Mouse (Mus musculus): ENCODE data around the gene Sgca. TPM values are rescaled to one million over a fixed set of nuclear protein-coding genes. Genes with fewer than 3 reads are reported as not detected.
"Not testable (repeated sequence)": the region's sequence is repeated elsewhere in the genome, so short reads cannot be mapped to it uniquely, and the experiment has no call there.

The Sgca gene
- 10 to 100 TPM; 67.0 to 89.1 TPM for total RNA-seq (2021)

- DNase-seq: no peak
Measured at GRCm38 (mm10) chr11:94976199-94976598, at the start of gene Sgca. Gene Sgca (minus strand): TSS chr11:94976327.

GRCm38 (mm10) chr11:95025227-95026012, 49.3 kb upstream of the Sgca start:
- DNase-seq: no peak

DNA sequence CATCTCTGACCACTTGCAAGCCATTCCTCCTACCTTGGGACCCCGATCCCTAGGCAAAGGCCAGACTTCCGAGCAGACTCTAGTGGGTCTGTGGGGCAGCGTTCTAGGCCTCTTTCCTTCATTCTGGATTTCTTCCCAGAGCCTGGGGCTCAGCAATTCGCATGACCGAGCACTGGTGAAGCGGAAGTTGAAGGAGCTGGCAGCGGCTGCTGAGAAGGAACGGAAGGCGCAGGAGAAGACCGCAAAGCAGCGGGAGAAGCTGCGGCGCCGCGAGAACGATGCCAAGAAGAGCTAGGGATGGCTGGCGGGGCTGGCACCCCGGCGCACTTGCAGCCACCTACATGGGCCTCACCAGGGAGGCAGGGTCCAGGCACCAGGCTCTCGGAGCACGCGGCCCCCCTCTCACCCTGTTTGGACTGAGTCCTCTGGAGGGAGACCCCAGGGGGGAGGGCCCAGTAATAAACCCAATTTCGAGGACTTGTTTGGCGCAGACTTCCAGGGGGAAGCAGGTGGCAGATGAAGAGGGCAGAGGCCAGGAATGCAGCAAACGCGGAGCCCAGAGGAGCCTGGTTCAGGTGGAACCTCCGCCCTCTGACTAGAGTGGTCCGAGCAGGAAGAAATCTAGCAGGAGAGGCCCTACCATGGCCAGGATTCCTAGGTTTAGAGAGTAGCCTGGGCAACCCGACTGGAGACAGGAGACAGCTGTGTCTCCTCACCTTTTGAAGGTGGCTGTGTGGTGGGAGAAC, 48.5 kb upstream of the Sgca start:
- no peak for DNase-seq

DNA sequence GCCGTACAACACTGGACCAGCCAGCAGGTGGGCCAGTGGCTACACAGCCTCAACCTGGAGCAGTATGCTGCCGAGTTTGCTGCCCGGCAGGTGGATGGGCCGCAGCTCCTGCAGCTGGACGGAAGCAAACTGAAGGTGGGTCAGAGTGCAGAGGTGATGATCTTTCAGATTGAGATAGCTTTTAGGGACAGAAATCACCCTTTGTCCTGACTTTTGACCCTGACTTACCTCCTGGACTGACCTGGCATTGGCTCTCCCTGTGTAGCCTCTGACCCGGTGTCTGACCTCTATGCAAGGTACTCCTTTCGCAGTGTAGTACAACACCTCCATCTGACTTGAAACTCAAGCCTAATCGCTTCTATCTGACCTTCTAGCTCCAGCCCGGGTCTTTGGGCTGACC, 47.4 kb upstream of the Sgca start:
- no peak for DNase-seq

- no peak for DNase-seq
Measured at GRCm38 (mm10) chr11:95022237-95022992, 46.3 kb upstream of the Sgca start.

DNA sequence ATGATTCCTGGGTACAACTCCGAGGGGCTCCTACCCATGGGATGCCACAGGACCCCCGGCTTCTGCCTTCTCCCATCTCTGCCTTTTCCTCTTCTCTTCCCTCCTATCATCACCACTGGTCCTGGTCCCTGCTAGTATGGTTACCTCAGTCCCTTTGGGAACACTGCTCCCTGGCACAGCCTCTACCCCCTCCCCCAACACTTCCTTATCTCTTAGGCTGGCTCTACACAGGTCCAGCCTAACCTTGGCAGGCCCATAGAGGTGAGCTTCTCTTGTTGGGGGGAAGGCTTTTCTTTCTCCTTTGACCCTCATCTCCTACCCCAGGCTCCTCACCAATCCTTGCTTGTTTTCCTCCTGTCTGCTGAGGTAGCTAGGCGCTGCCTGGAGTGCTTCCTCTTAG, 39.4 kb upstream of the Sgca start:
- no peak for DNase-seq

DNA sequence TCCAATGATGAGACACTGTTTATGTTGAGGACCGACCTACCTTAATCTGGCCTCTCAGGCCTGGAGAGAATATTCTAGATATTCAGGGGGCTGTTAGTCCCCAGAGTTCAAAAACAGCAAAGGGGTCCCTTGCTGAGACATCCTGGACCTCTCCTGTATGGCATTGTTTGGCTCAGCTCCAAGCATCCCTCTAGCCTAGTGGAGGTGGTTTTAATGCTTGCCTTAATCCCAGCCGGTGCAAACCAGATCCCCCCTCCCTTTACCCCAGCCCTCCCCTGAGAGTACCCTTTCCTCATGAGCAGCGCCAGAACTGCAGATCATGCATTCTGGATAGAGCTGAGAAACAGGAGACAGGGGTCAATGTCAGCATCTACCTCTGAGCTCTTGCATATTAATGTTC, 36.4 kb upstream of the Sgca start:
- DNase-seq: no peak

DNA sequence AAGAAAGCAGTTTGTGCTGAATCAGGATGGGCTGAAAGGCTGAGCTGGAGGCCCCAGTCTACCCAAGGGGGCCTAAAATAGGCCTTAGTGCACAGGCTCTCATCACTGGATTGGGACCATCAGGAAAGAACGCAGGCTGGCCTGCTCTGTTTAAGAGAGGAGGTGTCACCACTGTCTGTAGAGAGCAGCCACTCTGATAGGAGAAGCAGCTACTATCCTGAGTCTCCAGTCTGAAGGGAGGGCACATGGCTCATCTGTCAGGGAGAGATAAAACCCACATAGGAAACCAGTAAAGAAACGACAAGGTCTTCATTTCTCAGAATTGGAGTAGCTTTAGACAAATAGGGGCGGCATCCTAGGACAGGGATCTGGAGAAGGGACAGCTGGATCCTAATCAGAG, 35.9 kb upstream of the Sgca start:
- no peak for DNase-seq

DNA sequence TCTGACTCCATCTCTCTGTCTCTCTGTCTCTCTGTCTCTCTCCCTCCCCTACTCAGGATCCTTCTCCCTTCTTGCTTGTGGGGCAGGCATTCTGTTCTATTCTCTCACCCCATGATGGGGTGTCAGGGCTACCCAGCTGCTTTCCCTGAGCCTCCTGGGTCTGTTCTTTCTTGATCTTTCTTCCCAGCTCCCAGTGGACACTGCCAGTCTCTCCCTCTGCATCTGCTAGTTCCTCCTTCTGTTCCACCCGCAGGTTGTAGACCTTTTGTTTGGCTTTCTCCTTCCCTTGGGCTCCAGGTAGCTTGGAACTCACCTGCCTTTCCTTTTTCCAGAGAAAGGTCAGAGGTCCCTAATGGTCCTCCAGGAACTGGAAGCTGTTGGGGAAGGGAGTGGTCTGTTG, 35.3 kb upstream of the Sgca start:
- no peak for DNase-seq

- not testable (repeated sequence) for DNase-seq
Measured at GRCm38 (mm10) chr11:95010841-95011403, 34.8 kb upstream of the Sgca start.

GRCm38 (mm10) chr11:95010141-95010739, 34.1 kb upstream of the Sgca start:
- DNase-seq: peak; percentile 45

GRCm38 (mm10) chr11:95009629-95010014, 33.5 kb upstream of the Sgca start, which contains the start of gene Samd14:
Gene Samd14 (plus strand): TSS chr11:95009879.
- DNase-seq: peak; percentile 81

DNA sequence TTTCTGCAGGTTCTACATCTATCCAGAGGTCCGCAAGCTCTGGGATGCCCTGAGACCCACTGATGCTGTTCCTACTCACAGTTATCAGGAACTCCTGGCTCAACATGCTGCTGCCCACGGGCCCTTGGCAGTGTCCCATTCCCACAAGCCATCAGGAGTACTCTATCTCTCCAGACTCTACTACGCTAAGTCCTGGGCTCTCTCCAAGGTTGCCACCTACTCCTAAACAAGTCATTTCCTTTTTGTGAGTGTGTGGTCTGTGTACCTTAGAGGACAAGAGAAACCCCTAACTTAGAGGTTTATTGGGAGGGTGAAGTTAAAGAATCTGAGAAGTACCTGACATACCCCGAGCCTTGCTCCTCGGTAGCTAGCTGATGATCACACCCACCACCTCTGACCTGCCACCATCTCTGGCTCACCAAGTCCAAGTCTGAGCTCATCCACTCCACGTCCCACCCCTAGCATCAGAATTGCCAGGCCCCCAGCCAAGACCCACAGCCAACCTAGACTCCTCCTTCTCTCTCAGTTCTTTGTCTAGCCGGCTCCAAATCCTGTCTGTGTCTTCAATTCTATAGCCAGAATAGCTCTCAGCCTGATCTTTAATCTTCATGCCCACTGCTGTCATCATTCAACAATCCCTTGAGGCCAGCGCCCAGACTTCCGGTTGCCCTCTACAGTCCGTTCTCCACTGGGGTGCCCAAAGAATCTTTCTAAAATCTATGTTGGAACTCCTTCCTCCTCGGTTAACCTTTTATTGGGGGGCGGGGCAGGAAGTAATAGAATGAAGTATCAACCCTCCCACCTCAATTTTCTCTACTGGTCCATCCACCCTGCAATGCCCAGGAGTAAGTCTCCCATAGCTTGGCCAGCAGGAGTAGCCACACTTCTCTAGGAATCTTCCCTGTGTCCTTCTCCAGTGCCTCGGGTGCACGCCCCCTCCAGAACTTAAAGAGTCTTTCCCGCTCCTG, 32.8 kb upstream of the Sgca start:
- peak; percentile 71 for DNase-seq

DNA sequence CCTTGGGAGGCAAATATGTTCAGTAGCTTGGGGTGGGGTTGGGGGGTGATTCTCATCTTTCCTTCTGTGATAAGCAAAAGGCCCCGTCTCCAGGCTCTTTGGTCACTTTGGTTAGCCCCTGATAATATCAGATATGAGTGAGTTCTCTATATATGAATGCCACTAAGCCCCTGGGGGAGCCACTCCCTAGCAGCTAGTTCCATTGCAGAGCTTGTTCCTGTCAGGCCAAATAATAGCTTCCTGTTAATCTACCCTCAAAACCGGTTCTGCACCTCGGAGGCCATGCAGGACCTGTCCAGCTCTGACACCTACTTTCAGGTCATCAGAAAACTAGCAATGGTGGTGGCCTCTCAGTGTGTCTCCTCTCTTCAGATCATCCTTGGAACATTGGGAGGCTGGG, 31.3 kb upstream of the Sgca start:
- DNase-seq: no peak

DNA sequence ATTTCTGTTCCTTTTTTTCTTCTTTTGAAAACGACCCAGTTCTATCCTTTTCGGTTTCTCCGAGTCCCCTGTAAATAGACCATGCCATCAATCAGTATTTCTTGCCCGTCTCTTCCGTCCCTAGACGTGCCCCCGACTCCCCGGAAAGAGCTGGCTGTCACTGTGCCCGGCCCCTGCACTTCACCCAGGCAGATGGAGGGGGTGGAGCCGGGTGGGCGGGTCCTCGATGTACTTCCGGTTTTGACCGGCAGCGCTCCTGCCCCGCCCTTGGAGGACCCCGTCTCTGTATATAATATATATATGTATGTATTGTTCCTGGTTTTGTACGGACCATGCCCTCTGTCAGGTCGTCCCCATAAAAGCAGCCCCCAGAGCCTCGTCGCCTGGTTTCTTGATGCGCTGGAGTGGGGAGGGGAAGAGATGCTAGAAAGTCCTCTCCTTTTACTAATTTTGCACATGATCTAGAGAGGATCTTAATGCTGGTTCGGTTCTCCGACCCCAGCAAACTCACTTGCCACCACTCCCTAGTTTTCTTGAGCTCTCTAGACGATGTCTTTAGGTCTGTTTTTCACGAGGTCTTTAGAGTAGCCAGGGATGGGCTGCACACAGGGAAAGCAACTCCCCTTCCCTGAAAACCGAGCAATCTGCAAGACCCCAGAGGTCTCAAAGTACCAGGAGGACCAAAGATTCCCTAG, 30.5 kb upstream of the Sgca start:
- DNase-seq: peak; percentile 87

DNA sequence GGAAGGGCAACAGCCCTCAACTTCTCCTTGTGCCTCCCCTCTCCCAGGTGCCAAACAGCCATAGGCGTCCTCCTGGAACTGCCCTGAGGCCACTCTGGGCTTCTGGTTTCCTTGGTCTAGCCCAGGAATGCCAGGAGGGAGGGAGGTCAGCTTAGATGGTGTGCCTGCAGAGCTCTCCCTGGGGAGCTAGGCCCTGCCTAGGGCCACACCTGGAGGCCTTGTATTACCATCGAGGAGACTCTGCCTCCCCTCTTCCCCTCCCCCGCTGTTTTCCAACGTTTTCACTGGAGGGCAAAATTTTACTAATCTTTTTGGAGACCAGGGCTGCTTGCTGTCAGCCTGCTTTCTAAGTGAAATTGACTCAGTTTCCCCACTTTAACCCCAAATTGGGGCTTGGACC, 29.9 kb upstream of the Sgca start:
- no peak for DNase-seq

DNA sequence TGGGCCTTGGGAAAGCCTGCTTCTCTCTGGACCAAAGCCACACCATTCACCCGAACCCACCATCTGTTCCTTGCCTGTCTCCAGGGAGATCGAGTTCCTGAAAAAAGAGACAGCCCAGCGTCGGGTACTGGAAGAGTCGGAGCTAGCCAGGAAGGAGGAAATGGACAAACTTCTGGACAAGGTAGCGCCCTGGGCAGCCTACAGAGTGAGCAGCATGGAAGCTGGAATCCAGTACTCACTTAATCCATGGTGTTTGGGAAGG, 28.7 kb upstream of the Sgca start:
- DNase-seq: no peak

DNA sequence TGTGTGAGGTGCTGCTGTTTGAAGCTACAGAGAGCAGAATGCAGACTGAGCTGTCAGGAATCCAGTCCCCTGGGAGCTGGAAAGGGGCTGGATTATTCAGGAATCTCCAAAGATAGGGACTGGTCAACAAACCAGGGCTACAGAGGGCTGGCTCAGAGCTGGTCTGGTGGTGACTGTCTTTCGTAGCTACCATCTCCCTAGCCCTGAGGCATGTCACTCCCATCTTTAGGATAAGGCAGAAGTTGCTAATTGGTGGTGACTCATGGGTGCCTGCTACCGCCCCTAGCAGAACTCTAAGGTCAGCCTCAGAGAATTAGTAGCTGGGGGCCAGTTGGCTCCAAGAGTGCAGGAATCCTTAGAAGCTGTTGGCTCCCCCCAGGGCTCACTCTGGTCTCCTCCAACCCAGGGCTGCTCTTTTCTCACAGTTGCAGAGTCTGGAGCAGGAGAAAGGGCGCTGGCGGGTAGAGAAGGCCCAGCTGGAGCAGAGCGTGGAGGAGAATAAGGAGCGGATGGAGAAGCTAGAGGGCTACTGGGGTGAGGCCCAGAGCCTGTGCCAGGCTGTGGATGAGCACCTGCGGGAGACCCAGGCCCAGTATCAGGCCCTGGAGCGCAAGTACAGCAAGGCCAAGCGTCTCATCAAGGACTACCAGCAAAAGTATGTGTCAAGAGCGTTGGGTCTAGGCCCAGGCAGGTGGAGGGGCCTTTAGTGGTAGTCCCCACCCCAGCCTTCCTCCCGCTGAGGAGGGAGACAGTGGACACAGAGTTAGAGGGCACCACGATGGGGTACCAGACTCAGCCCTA, 28.2 kb upstream of the Sgca start:
- DNase-seq: peak; percentile 56

GRCm38 (mm10) chr11:95002705-95003104, 26.6 kb upstream of the Sgca start:
- DNase-seq: no peak
